Mouse (Mus musculus): ENCODE measurements around the gene Gm15155.
"Not testable (repeated sequence)": the region's sequence is repeated elsewhere in the genome, so short reads cannot be mapped to it uniquely, and the experiment has no call there.

The Gm15155 gene

DNA sequence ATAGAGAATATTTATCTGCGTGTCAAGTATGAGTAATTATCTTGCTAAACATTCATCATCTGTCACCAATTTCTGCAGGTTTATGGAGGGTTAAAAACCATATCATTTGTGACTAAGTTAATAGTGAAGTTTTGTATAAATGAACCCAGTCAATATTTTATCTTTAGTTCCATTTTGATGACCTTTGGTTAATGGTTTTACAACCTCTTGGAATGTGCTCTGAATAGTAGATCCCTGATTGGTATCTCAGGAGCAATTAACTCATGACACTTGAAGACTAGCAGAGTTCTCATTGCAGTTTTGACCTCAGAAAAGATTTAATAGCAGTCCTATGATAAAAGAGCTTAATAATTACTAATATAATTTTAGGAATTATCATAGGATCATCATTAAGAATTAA lies 385.2 kb downstream of the Gm15155 start:
- no peak for DNase-seq (ENCODE audit: low spot score)

DNA sequence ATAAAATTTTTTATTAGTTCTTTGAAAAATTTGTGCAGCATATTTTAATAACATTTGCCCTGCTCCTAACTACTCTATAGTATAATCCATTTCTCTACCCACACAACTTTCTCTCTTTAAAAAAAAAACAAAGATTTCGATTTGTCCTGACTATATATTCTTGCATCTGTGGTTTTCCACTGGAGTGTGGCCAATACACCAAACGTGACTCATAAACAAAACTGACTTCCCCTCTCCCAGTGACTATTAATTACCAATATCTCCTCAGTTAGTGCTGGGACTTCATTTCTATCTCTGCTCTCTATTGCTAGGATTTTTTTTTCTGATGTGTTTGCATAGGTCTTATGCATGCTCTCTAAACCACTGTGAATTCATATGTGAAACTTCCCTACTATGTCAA lies 531.2 kb downstream of the Gm15155 start:
- no peak for DNase-seq (ENCODE audit: low spot score)

DNA sequence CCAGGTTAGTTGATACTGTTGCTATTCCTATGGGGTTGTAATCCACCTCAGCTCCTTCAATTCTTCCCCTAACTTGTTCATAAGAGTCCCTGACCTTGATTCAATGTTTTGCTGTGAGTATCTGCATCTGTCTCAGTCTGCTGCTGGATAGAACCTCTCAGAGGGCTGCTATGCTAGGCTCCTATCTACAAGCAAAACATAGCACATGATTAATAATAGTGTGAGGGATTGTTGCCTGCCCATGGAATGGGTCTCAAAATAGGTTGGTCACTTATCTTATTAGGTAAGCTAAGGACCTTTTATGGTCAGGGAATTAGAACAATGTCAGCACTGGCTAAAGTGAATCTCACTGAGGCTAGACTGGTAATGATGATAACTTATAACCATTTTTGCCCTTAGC lies 547.0 kb downstream of the Gm15155 start:
- DNase-seq (ENCODE audit: low spot score) = no peak

DNA sequence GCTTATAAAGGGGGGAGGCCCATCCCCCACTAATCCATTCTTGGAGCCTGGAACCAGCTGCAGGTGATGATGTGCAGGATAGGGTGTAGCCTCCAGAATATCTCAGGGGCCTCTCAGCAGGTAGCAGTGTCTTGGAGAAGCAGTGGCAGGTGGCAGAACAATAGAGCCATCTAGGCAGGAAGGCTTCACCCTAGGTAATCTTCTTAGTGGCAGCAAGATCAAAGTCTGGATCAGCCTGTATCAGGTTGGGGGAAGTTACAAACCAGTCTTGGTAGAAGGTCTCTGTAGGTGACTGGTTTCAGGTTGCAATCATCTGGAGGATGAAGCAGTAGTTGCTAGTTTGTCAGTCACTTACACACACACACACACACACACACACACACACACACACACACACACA lies 679.3 kb downstream of the Gm15155 start:
- not testable (repeated sequence) for DNase-seq (ENCODE audit: low spot score)
